Mouse (Mus musculus): ENCODE results near the gene Crebl2. TPM values are rescaled to one million over a fixed set of nuclear protein-coding genes. Genes with fewer than 3 reads are reported as not detected.

Crebl2 gene
- polyA plus RNA-seq, 1 experiment = 10.9 TPM

GRCm38 (mm10) chr6:134898095-134898965, 68.4 kb downstream of the Crebl2 start, which contains the start of gene Gpr19:
TSS of gene Gpr19 (minus strand) at chr6:134898578.
- Histone ChIP-seq H3K27me3 (ENCODE audit: control insufficient read depth, insufficient read depth, low read length) (no peaks in the 10 kb centered on the region), H3K27ac (ENCODE audit: insufficient read depth, low read length) (peak within 1 kb of the TSS; percentile 99), H3K4me3 (ENCODE audit: extremely low read depth, insufficient read depth, insufficient read length) (peak within 1 kb of the TSS; percentile 85), H3K36me3 (ENCODE audit: control insufficient read depth, insufficient read depth, low read length) (no peaks in the 10 kb centered on the region), H3K4me1 (ENCODE audit: control insufficient read depth, insufficient read depth, insufficient read length) (peaks cover 5% of the 10 kb centered on the region; the same call in 1 of the 2 replicates)
- DNase-seq (ENCODE audit: low read depth in 1 of 2, low spot score in 2 of 2) = peak; percentile 70 to 74
- TF ChIP-seq POLR2A (IDR thresholded peaks at IDR 0.05; ENCODE audit: low read depth, low read length) (peak; percentile 51), CTCF (IDR thresholded peaks at IDR 0.05; ENCODE audit: extremely low read depth, insufficient read depth, insufficient read length, insufficient replicate concordance) (no peak)
- WGBS = under 1% methylated on average over 51 of the region's 51 CpGs

- no peak for DNase-seq (ENCODE audit: low read depth in 1 of 2, low spot score in 2 of 2)
- no peaks in the 10 kb centered on the region for H3K4me1 ChIP-seq (ENCODE audit: control insufficient read depth, insufficient read depth, insufficient read length)
- no peak overlapping the region for H3K27ac ChIP-seq (ENCODE audit: insufficient read depth, low read length)
- no peaks in the 10 kb centered on the region for H3K27me3 ChIP-seq (ENCODE audit: control insufficient read depth, insufficient read depth, low read length)
- 67% methylated on average over 3 of the region's 4 CpGs for WGBS
- H3K36me3 ChIP-seq (ENCODE audit: control insufficient read depth, insufficient read depth, low read length) = no peaks in the 10 kb centered on the region
- TF ChIP-seq POLR2A (IDR thresholded peaks at IDR 0.05; ENCODE audit: low read depth, low read length) = no peak
- TF ChIP-seq CTCF (IDR thresholded peaks at IDR 0.05; ENCODE audit: extremely low read depth, insufficient read depth, insufficient read length, insufficient replicate concordance) = no peak
- no peak overlapping the region for H3K4me3 ChIP-seq (ENCODE audit: extremely low read depth, insufficient read depth, insufficient read length)
Measured at GRCm38 (mm10) chr6:134903368-134903767, 73.4 kb downstream of the Crebl2 start.

GRCm38 (mm10) chr6:134903891-134904884, 74.2 kb downstream of the Crebl2 start:
- no peaks in the 10 kb centered on the region for H3K36me3 ChIP-seq (ENCODE audit: control insufficient read depth, insufficient read depth, low read length)
- no peak overlapping the region for H3K4me3 ChIP-seq (ENCODE audit: extremely low read depth, insufficient read depth, insufficient read length)
- no peak for DNase-seq (ENCODE audit: low read depth in 1 of 2, low spot score in 2 of 2)
- WGBS = 90% methylated on average over 10 of the region's 10 CpGs
- TF ChIP-seq CTCF (IDR thresholded peaks at IDR 0.05; ENCODE audit: extremely low read depth, insufficient read depth, insufficient read length, insufficient replicate concordance) = no peak
- no peak for TF ChIP-seq POLR2A (IDR thresholded peaks at IDR 0.05; ENCODE audit: low read depth, low read length)
- no peaks in the 10 kb centered on the region for H3K27me3 ChIP-seq (ENCODE audit: control insufficient read depth, insufficient read depth, low read length)
- no peaks in the 10 kb centered on the region for H3K4me1 ChIP-seq (ENCODE audit: control insufficient read depth, insufficient read depth, insufficient read length)
- H3K27ac ChIP-seq (ENCODE audit: insufficient read depth, low read length) = no peak overlapping the region

GRCm38 (mm10) chr6:134905811-134906210, 75.9 kb downstream of the Crebl2 start:
- no peak for DNase-seq (ENCODE audit: low read depth in 1 of 2, low spot score in 2 of 2)
- H3K4me1 ChIP-seq (ENCODE audit: control insufficient read depth, insufficient read depth, insufficient read length) = no peaks in the 10 kb centered on the region
- H3K36me3 ChIP-seq (ENCODE audit: control insufficient read depth, insufficient read depth, low read length) = no peaks in the 10 kb centered on the region
- H3K27ac ChIP-seq (ENCODE audit: insufficient read depth, low read length) = no peak overlapping the region
- H3K27me3 ChIP-seq (ENCODE audit: control insufficient read depth, insufficient read depth, low read length) = no peaks in the 10 kb centered on the region
- H3K4me3 ChIP-seq (ENCODE audit: extremely low read depth, insufficient read depth, insufficient read length) = no peak overlapping the region
- no peak for TF ChIP-seq POLR2A (IDR thresholded peaks at IDR 0.05; ENCODE audit: low read depth, low read length)
- no peak for TF ChIP-seq CTCF (IDR thresholded peaks at IDR 0.05; ENCODE audit: extremely low read depth, insufficient read depth, insufficient read length, insufficient replicate concordance)
- 96% methylated on average over 1 of the region's 1 CpGs for WGBS

Other genes starting within 250 kb of the Crebl2 start
- gene Mansc1, start 197.7 kb upstream of the Crebl2 start, polyA plus RNA-seq (2012; rRNA removed) = 1.4 TPM in 2 replicates
- 9.2 and 12.3 TPM in 2 replicates for gene Borcs5, start 190.6 kb upstream of the Crebl2 start, polyA plus RNA-seq (2012; rRNA removed)
- gene Dusp16, start 37.5 kb upstream of the Crebl2 start, polyA plus RNA-seq (2012; rRNA removed) = 6.5 and 8.7 TPM in 2 replicates
- 6.4 and 7.0 TPM in 2 replicates for gene Gpr19, start 68.4 kb downstream of the Crebl2 start, polyA plus RNA-seq (2012; rRNA removed)
- 30.3 and 35.3 TPM in 2 replicates for gene Cdkn1b, start 90.2 kb downstream of the Crebl2 start, polyA plus RNA-seq (2012; rRNA removed)
- gene Apold1, start 151.6 kb downstream of the Crebl2 start, polyA plus RNA-seq (2012; rRNA removed) = 1.1 TPM in 2 replicates
- gene Ddx47, start 181.5 kb downstream of the Crebl2 start, polyA plus RNA-seq (2012; rRNA removed) = 32.3 and 34.6 TPM in 2 replicates
- 0.21 TPM in 2 replicates for gene Gprc5a, start 235.5 kb downstream of the Crebl2 start, polyA plus RNA-seq (2012; rRNA removed)

All from spleen, adult 2 months (tissue).